Mouse (Mus musculus): ENCODE data around the gene Stx17.

Gene Stx17

DNA sequence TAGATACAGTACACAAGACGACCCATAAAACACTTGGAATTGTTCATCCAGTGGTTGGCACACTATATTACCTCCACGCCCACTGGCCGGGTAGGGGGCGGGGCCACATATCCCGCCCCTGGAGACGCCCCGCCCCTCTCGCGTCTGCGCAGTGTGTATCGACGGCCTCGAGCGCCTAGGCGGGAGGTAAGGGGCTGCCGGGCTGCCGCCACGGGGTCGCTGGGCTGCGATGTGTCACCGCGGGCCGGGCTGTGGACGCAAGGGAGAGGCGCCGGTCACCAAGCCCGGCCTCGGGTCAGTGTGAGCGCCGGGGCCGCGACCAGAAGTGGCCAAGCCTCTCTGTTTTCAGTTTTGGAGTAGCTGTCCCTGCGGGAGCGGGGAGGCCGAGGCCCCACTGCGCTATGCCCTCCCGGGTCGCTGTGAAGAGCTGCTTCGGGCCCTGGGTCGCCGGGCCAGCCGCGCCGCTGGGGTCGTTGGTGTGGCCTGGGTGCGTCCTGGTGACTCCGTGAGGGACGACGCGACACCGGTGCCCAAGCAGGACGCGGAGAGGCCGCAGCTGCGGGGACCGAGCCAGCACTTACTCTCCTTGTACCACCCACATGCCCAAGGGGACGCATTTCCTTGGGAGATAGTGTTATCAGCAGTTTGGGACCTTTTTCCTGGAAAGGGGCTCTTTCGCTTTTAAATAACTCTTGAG lies at the start of gene Stx17:
Gene Stx17, plus strand, starts transcription at position 143 of the 697 bp plus-strand sequence.
- peak; percentile 75 to 90 for DNase-seq

DNA sequence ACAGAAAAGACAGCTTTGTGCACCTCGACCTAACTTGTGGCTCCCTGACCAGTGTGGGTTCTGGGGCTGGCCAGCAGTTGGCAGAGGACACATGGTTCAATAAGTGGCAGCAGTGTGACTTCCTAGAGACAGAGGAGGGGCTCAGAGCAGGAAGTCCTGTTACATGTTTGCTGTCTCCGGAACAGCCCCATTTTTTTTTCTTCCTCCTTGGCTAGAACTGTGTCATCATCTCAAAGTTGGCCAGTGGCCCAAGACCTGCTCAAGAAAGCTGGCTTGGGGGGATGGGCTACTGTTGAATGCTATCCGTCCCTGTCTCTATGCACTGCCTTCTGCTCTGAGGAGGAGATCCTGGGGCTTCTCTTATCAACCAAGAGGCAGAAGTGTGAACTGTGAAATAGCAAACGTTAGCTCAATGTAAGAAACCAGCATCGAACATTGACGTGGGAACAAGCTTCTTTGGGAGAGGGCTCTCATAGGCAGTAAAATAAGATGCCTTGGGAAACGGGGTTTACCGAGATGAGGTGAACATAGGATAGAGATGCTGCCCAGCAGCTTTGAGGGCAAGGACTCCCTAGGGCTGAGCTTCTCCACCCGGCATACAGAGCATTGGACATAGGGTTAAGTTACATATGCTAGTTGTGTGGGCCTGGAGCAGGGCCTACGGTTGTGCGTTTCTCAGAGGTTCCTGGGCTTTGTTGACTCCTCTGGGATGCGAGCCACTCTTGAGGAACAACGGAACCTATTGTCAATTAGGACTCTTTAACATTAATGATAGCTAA lies 47.8 kb upstream of the Stx17 start:
- DNase-seq = peak; percentile 13 to 24

DNA sequence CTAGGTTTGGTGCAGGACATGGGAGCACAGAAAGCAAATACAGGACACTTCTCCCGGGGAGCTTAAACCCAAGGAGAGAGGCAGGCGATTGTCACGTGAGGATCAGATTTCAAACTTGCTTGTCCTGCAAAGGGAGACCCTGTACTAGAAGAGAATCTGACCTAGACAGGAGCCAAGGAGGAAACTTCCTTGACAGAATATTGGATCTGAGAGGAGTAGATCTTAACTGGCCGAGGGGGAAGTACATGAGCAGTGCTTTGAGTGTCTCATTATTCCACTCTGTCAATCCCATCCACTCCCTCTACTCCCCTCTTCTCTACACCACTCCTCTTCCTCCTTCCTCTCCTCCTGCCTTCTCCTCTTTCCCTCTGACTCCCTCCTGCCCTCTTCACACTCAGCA lies 46.5 kb upstream of the Stx17 start:
- DNase-seq = no peak

DNA sequence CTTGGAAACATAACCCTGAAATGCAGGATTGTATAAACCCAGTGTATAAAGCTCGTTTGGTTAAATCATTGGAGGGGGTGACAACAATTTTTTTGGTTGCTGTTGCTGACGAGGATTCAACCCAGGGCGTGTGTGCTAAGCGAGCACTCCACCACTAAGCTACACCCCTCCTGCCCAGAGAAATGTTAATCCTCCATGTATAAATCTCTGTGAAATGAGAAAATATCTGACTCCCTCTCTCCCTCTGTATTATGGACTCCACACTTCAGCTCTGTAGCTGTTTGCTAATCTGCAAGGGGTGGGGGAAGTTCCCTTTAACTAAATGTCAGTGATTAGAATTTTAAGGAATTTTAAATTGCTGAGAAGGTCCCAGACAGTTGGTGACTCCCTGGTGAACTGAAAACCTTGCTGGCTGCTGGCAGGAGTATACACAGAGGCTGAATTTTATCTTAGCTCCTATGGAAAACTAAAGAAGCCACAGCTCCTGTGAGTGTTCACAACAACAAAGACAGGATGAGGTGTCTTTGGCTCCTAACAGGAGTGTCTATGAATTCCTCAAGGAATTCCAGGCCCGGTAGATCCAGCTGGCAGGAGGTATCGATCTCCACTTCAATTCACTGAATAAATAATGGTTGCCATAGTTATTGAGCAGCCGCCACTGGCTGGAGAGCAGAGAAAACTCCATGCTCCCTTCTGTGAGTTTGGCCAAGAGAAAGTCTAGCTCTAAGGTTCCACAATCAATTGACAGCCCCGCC lies 45.3 kb upstream of the Stx17 start:
- no peak for DNase-seq

DNA sequence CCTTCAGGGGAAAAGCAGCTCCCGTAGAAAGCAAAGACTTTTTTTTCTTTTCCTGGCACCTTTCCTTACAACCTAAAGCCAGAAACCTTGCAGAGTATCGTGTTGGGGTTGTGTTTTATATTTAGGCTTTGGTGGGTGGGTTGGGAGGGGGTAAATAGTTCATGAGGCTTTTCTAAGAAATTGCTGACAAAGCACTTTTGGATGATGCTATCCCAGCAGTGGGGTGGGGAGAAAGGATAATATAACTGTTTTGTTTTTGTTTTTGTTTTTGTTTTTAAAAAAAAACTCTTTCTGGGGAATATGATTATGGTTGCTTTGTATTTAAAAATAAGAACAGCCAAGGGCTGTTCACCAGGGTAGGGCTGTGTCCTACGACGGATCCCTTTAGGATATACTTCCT lies 41.3 kb upstream of the Stx17 start:
- DNase-seq = no peak

DNA sequence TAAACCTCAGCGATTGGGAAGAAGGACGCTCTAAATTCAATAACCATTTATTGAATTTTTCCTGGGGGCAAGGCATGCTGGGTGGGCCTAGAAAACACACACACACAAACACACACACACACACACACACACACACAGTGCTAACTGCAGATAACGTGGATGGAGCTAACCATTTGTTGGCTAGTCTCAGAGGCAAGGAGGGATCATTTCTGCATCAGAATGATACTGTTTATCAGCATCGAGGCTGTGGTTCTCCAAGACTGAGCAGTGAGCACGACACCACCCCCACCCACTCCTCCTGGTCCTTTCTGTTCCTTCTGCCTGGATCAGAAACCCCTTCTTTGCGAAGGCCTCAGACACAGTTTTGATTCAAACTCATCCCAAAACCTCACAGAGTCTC lies 38.1 kb upstream of the Stx17 start:
- no peak for DNase-seq

DNA sequence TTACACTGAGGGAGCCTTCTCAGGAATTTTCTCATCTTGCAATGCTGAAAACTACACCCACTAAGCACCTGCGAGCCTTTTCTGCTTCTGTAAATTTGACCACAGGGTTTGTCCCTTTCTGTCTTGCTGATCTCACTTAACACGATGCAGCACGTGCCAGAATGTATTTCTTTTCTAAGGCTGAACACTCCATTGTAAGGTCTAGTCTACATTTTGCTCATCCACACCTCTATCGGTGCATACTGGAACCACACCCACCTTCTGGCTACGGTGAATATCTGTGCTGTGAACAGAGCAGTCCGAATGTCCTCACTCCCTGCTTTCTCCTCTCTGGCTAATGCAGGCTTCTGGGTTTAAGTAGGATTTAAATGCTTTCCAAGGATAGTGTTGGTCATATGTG lies 37.2 kb upstream of the Stx17 start:
- no peak for DNase-seq

DNA sequence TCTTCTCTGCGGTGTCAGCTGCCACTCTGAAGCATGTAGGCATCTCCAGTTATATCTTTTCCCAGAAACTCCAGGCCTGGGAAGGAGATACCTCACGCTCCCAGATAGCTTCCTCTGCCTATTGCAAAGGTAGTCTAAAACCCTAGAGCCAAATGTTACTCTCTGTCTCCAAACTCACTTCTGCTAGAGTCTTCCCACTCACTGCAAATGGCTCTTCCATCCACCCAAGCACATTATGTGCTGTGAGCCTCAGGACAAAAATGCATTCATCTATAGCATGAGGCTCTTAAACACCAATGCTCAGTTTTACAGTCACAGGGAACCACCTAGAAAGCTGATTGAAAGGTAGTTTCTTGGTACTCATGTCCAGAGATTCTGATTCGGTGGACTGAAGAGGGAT lies 31.5 kb upstream of the Stx17 start:
- DNase-seq = no peak

DNA sequence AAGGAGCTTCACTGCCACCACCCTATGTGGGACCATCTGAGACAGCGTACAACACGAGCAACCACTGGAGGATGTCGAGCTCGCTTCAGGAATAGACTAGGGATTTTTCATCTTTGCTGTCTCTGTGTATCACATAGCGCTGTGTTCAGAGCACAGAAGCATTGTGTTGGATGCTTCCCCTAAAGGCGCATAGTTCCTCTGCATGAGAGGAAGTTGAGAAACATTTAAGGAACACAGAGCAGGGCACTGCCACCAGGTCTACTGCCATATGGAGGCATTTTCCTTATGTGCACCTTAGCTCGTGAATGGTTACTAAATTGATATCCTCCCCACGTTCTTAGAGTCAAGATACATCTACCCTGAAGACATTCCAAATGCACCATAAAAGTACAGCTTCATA lies 24.5 kb upstream of the Stx17 start:
- no peak for DNase-seq

DNA sequence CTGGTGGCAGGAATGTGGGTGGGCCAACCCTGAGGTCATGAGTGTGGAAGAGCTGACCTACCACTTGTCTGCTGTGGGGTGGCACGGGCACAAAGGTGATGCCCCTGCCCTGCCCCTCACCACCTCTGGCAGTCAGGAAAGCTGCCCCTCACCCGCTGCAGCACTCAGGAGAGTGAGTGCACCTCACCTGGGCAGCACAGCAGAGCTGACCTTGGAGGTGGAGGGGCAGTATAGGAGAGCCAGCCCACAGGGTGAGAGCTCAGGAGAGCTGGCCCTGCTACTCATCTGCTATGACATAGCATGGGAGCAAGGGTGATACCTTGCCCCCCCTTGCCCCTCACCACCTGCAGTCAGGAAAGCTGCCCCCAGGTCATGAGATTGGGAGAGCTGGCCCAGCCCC lies 22.7 kb upstream of the Stx17 start:
- no peak for DNase-seq

DNA sequence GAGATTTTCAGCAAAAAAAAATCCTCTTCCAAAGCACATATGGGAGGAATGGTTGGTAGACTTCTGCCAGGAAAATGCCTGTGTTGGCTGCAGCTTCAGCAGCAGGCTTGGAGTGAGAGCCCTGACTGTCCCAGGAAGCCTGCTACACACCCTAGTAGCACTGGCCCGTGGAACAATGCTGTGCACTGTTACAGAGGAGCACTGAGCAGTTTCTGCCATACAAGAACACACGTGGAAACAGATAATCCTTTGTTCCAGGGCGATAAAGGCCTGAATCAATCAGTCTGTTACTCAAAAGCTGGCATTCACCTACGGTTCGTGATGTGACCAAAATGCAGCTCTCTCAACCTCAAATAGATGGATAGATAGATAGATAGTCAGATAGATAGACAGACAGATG lies 19.3 kb upstream of the Stx17 start:
- no peak for DNase-seq

DNA sequence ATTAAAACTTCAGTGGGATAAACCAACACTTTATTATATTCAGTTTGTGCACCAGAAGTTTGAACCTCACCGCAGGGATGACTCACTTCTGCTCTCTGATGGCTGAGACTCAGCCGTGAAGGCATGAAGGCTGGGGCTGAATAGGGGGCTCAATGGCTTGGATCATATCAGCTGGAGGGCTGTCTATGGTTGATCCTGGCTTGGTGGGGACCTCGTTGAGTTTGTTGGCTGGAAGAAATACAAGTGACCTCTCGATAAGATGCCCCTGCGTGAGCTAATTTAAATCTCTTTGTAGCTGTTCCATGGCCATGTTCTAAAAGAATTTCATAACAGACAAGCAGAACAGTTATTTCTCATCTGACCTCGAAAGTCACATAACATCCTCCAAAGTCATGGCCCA lies 17.6 kb upstream of the Stx17 start:
- no peak for DNase-seq

DNA sequence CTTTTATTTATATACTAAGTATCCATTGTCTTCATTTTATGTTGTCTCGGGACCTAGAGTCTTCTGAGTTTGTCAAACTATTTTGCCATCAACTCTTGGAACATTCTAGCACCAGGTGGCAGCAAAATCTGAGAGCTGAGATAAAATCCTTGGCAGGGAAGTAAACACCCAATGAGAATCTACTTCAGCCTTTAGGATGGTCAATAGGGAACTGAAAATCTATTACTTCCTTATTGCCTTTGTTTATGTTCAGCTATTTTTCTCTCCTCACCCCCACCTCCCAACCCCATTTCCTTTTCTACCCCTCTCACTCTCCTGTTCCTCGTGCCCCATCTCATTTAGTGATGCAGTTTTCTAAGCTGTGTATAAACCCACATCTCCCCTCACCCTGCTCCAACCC lies 16.1 kb upstream of the Stx17 start:
- DNase-seq = no peak

DNA sequence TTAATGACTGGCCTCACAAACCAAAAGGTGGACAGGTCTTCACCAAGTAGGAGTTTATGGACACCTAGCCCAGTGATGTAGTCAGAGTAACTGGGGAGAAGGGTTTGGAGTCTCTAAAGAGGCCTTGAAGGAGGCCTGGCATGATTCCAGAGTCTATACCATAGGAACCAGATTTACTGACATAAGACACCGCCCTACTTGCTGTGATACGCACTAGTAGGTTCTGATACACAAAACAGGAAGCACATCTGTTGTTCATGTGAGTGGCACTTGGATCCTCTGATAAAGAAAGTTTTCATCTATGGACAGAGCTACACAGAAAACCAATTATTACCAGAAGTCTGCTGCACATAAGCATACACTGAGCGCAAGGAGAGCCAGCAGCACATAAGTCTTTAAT lies 14.4 kb upstream of the Stx17 start:
- DNase-seq = no peak

DNA sequence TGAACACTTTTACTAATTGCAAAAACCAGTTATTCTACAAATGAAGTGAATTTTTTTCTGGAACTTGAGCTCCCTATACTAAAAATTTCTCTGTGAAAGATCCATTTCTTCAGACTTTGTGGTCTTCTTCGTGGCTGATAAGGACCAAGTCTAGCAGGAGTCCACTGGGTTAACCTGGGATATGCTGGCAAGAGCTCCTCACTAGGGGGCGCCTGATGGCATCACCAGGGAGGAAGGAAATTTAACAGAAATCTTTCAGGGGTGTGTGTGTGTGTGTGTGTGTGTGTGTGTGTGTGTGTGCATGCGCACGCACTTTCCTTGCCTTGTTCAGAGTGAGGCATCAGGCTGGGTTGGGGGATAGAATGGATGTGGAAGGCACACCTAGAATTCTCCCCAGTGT lies 8.5 kb upstream of the Stx17 start:
- peak; percentile 12 to 32 for DNase-seq

DNA sequence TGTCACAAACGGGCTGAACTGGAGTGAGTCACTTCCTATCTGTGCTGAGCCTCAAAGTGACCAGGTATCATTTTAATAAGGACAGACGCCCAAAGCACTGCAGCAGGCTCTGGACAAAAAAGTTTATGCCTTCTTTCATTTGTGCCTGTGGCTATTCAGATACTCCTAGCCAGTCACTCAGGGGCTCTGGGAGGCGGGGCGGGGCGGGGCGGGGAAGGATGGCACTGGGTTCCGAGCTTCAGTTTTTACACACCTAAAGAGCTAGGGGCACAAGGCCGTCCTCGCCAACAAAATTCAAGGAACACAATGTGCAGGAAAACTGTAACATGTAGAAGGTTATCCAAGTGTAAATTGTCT lies 321 bp upstream of the Stx17 start:
- DNase-seq = no peak

DNA sequence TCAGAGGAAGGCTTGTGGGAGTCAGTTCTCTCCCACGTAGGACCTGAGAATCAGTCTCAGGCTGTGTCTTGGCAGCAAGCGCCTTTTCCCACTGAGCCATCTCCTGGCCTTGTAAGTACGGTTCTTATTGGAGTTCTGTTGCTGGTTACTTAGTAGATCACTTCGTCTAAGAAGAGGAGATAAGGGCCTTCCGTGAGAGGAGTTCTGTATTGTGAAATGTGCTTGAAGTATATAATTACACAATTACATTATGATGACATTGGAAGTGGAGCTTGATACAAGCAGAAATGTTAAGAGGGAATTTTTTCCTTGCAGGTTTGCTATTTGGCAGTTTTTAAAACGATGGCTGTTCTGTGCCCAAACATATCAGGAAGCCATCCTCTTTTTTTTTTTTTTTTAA lies 5.6 kb downstream of the Stx17 start:
- DNase-seq = no peak

DNA sequence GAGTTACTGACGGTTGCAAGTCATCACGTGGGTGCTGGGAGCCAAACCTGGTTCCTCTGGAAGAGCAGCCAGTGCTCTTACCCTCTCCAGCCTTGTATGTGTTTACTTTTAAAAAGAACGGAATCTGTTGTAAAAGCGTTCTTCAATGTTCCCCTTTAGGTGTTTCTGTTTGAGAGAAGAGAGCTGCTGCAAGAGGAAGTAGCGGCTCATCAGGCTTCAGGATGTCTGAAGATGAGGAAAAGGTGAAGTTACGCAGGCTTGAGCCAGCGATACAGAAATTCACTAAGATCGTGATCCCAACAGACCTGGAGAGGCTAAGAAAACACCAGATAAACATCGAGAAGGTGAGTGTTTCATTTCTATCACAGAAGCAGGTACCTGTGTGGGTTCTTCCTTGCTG lies 6.9 kb downstream of the Stx17 start:
- no peak for DNase-seq

DNA sequence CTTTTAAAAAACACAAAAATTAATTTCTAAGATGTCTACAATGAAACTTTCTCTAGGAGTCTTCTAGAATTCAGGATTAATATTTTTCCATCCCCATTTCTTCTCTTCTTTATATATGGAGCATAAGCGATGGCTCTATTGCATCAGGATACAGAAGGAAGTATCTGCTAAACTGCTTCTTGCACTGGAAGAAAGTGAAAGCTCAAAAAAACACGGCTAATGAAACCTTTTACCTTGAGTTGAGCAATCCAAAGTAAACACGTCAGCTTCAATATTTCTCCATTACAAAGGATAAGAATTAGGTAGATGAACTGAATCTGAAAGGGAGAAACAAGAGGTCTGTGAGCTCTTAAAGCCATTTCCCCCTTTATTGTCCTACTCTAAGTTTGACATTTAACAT lies 8.0 kb downstream of the Stx17 start:
- DNase-seq = no peak

DNA sequence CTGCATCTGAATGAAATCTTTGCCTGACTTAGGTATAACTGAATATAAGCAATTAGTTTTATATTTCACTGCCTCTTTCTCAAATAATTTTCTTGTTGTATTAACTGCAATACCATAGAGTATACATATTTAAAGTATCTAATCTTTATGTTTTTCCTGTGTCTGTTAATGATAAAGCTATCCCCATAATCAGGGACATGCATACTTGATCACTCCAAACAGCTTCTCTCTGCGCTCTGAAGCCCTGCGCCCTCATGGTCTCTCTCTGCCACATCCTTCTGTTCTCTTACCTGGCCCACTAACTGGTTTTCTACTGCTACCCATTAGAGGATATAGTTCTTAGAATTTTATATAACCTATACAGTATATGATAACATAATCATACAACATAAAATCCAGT lies 24.8 kb downstream of the Stx17 start:
- DNase-seq = no peak

DNA sequence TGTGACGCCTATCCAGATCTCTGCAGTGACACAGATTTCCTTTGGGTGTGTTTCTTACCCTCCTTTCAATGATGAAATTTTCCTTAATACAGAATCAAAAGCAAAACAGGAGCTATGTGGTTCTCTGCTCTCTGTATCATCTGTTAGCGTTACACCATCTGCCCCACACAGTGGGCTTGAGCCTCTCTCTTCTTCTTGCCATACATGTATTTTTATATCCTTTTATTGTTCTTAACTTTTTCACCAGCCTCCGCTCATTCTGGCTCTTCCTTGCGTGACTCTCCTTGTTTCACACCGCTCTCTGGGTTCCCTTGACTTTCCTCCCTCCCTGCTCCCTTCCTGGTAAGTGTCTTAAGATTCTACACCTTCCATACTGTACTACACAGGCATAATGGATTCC lies 28.5 kb downstream of the Stx17 start:
- no peak for DNase-seq

DNA sequence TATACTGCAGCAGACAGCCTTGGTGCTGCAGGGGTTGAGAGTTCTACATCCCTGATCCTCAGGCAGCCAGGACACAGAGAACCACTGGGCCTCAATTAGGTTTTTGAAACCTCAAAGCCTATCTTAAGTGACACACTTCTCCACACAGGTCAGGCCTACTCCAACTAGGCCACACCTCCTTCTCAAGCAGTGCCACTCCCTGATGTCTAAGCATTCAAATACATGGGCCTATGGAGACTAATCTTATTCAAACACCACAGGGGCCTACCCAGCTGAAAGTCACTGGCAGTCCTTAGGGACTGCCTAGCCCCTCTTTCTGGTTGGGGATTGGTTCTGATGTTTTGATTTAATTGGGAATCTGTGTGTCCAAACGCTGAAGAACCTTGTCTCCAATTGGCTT lies 31.1 kb downstream of the Stx17 start:
- no peak for DNase-seq

DNA sequence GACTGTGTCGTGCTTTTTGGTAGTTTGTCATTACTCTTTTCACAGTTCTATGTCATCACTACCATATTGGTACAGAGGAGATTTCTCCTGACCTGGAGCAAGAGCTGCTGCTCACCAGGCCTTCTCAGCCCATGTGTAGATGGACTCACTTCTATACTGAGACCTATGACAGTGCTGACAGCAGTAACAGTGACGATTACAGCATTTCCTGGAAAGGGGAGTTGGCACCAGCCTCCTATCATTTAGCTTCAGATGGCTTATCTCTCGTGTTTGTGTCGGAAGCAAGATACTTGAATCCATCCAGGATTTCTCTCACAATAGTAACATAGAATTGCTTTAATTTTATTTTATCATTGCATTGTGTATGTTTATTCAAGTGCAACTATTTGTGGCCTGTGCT lies 35.7 kb downstream of the Stx17 start:
- DNase-seq = no peak

DNA sequence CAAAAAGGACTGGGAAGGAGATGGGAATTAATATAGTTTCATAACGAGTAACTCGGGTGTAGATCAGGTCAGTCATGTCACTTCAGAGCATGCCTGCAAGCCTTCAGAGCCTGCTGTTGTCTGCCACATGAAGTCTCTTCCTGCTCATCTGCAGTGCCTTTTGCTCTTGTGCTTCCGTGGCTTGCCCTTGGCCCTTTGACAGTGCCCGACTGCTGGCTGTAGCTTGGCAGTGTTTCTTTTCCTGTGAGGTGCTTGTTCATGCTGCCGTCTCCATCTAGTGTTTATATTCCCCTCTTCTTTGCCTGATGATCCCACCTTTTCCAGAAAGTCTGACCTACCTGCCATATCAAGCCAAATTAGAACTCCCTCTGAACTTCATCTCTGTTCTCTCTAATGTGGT lies 39.1 kb downstream of the Stx17 start:
- DNase-seq = no peak

All from kidney, adult 8-10 months (tissue).